Mouse (Mus musculus) bone marrow, adult 2 months (tissue): ENCODE measurements around the gene Pramel1. TPM values are rescaled to one million over a fixed set of nuclear protein-coding genes. Genes with fewer than 3 reads are reported as not detected.

Source experiments
- H3K27ac ChIP-seq: fragments of 200-500 bp; 2 replicates; pipeline ENCODE4 v1.5.1; 2012; ENCODE audit warnings: low read depth, mild to moderate bottlenecking, control low read depth, inconsistent platforms, low read length; ENCODE audit not compliant: control insufficient read depth, poor library complexity, insufficient read depth
- H3K4me1 ChIP-seq: fragments of 200-500 bp; 2 replicates; pipeline ENCODE4 v1.6.1; 2011; ENCODE audit warnings: low read length; ENCODE audit not compliant: control insufficient read depth, insufficient read depth
- H3K4me3 ChIP-seq: fragments of 200-500 bp; replicated peaks from 2 replicates; pipeline ENCODE3; 2011; ENCODE audit warnings: mild to moderate bottlenecking, low read depth, low read length, control low read depth; ENCODE audit not compliant: control insufficient read depth
- CTCF ChIP-seq: fragments of 200-500 bp; IDR thresholded peaks from 2 replicates; pipeline ENCODE4 v1.5.1; 2011; ENCODE audit warnings: low read length, control low read depth; ENCODE audit not compliant: control insufficient read depth, insufficient read depth
- POLR2A ChIP-seq: fragments of 200-500 bp; IDR thresholded peaks from 2 replicates; pipeline ENCODE4 v1.6.1; 2011; ENCODE audit warnings: low read depth, mild to moderate bottlenecking, control low read depth, low read length, borderline replicate concordance; ENCODE audit not compliant: control insufficient read depth
- WGBS: fragments of 180-500 bp; shearing (Covaris S2); methylation state at CpG from one replicate; pipeline ENCODE4 v1.1.7; 2018; 5-methylcytosine and 5-hydroxymethylcytosine counted together
- polyA plus RNA-seq: library from polyadenylated mRNA; stranded (reverse); fragments of >200 nt; gene quantifications from 2 replicates; pipeline ENCODE4 v1.2.4, GENCODE M21; 2011; ENCODE audit warnings: low replicate concordance; ENCODE audit not compliant: missing spikeins, insufficient read depth, insufficient read length

Pramel1 gene
- polyA plus RNA-seq, 1 experiment, result not detected

DNA sequence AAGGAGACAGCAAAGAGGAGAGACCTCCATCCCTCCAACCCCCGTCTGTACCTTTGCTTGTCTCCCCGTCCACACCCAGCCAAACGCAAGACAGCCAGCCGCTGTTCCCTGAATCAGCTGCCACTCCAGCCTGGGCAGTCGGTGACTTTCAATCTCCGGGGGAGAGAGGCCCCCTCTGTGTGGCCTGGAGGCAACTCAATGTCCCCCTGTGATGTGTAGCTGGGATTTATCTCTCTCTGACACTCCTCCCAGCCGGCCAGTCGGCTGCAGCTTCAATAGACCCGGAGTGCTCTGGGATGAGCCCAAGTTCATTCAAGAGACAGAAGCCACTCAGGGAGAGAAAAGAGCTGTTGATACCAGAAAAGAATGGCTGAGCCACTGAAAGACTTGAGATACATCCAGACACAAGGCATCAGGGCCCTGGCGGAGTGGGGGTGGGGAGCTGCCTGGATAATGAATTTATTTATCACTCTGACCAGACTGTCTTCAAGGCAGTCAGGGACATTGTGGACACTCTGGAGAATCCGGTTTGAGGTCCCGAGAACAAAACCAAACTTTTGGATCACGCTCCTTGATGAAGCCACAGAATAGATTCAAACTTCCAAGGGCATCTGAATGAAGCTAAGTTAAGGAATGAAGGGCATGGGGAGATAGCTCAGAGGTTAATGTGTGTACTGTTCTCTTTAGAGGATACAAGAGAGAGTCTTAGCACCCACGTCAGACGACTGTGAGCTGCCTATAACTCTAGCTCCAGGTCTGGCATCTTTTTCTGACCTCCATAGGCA, 14.1 kb upstream of the Pramel1 start:
- no peaks in the 10 kb centered on the region for H3K4me1 ChIP-seq
- 39% methylated on average over 15 of the region's 15 CpGs for WGBS
- no peak overlapping the region for H3K27ac ChIP-seq
- TF ChIP-seq CTCF (no peak), POLR2A (no peak)
- H3K4me3 ChIP-seq, result no peak overlapping the region

DNA sequence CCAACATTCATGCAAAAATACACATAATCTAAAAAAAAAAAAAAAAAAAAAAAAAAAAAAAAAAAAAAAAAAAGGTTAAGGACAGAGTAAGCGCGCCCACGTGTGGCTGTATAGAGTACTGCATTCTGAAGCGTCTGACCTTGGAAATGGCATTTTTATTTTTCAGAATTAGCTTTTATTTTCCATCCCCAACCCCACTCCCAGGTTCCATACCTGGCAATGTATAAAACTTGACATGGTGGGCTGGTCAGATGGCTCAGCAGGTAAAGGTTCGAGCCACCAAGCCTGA, 13.6 kb upstream of the Pramel1 start:
- no peaks in the 10 kb centered on the region for H3K4me1 ChIP-seq
- WGBS, result under 1% methylated on average over 5 of the region's 5 CpGs
- no peak overlapping the region for H3K27ac ChIP-seq
- no peak overlapping the region for H3K4me3 ChIP-seq
- TF ChIP-seq POLR2A (no peak), CTCF (peak; percentile 17; the same call in 1 of the 2 replicates)

DNA sequence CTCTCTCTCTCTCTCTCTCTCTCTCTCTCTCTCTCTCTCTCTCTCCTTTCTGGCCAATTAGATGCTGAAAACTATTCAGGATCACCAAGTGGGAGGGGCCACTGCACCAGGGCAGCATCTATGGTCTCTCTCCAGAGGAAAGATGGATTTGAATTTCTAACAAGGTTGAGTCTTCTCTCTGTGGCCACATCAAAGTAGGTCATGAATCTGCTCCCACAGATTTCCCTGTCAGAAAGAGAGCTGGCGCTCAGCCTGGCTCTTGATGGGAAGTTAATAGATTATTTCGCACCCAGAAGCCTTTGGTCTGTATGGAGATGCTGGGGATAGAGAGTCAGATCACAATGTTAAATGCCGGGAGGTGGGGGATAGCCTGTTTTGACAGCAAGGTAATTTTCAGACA, 12.1 kb upstream of the Pramel1 start:
- no peaks in the 10 kb centered on the region for H3K4me1 ChIP-seq
- TF ChIP-seq POLR2A (no peak), CTCF (no peak)
- no peak overlapping the region for H3K4me3 ChIP-seq
- H3K27ac ChIP-seq, result no peak overlapping the region
- 71% methylated on average over 3 of the region's 3 CpGs for WGBS

DNA sequence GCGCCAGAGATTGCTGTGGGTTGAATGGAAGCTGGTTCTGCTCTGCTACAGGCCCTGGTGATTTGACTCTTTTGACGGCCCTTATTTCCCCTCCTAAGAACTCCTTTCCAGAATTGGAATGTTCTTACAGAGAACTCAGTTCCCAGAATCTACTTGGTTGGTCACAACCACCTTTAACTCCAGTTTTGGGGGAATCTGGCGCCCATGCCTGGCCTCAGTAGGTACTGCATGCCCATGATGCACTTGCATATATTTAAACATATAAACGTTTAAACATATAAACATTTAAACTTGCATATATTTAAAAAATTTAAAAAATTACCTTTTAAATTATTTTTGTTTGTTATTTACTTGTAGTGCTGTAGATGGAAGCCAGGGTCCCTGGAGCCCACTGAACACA, 10.6 kb upstream of the Pramel1 start:
- TF ChIP-seq CTCF (no peak), POLR2A (no peak)
- Histone ChIP-seq H3K27ac (no peak overlapping the region), H3K4me3 (no peak overlapping the region), H3K4me1 (no peaks in the 10 kb centered on the region)
- WGBS, result 39% methylated on average over 4 of the region's 4 CpGs

DNA sequence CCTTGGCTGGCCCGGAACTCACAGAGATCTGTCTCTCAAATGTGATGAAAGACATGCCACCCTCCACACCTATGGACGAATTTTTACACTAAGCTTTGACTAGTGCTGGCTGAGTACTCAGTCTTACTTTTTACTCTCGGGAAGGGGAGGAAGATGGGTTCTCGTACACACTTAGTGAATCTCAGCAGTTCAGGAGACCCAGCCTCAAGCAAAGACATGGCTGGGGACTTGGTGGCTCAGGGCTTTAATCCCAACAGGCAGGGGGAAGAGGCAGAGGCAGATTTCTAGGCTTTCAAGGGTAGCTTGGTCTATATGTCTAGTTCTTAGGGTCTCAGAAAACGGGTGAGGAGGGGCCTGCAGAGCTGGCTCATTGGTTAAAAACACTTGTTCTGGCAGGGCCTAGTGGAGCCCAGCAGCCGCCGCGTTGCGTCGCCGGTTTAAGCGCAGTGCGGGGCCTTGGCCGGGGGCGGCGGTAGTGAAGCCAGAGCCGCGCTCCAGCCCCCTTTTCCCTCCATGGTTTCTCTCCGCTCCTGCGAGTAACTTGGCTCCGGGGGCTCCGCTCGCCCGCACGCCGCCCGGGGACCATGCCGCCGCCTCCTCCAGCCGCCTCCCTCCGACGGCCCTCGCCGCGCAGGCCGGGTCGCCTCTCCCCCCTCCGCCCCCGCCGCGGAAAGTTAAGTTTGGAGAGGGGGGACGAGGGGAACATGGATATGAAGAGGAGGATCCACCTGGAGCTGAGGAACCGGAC, 5.1 kb upstream of the Pramel1 start:
- WGBS, result 6% methylated on average over 42 of the region's 43 CpGs
- H3K4me3 ChIP-seq, result no peak overlapping the region
- no peak for TF ChIP-seq CTCF
- TF ChIP-seq POLR2A, result no peak
- no peaks in the 10 kb centered on the region for H3K4me1 ChIP-seq
- H3K27ac ChIP-seq, result no peak overlapping the region

DNA sequence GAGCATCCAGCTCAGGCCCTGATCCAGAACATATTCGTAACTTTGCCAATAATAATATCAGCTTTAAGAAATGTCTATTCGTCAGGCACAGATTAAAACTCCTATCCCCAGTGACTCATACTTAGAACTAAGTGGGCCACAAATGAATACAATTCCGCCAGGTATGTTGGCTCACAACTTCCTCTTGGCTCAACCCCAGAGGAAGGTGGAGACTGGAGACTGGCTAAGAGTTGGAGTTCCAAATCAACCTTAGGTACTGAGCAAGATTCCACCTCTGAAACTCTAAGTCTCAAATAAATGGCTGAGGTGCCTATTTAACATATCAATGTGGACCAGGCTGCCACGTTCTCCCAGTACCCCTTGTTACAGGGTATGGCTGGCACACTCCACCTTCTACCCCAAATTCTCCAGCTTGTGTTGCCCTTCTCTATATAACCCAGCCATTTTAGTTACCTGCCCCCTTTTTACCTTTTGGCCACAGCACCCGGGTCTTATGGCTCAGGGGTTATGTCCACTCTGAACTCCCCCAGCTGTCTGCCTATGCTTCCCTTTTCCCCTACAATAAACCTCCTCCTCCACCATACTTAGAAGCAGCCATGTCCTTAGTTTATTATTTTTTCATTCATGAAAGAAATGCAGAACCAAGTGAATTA, 17.5 kb downstream of the Pramel1 start:
- H3K27ac ChIP-seq, result no peak overlapping the region
- 68% methylated on average over 5 of the region's 5 CpGs for WGBS
- no peak overlapping the region for H3K4me3 ChIP-seq
- no peaks in the 10 kb centered on the region; the same call in 1 of the 2 replicates for H3K4me1 ChIP-seq
- TF ChIP-seq POLR2A (no peak), CTCF (no peak)

DNA sequence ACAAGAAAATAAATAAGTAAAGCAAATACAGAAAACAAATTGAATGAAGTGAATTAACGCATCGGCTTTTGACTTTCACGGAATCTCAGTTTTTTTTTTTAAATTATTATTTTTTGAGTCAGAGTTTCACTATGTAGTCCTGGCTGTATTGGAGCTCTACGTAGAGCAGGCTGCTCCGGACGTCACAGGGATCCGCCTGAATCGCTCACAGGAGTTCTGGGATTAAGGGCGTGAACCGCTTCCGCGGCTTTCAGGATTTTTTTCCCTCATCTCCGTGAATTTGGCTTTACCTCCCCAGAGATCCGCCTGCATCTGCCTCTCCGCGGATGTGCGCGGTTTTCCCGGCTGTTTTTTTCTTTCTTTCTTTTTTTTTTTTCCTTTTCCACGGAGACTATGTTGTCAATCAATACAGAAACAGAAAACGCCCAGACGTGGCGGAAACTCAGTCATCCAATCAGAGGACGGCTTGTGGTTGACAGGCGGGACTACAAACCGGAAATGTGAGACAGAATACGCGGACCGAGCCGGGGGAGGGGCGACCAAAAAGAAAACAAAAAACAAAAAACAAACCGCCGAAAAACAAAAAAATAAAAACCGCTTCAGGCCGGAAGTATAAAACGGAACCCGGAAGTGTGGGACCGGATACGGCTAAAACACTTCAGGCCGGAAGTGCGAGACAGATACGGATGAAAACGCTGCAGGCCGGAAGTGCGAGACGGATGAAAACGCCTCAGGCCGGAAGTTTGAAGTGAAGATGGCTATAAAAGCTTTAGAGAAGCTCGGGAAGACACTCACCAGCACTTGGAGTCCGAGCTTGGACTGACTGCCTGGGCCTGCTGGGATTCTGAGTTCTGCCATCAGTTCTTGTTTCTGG, 18.2 kb downstream of the Pramel1 start, which contains the start of gene Pramef8:
Gene Pramef8, plus strand, starts transcription at position 208 of the 874 bp plus-strand sequence.
- Histone ChIP-seq H3K4me1 (no peaks in the 10 kb centered on the region; the same call in 1 of the 2 replicates), H3K27ac (peak within 1 kb of the TSS; percentile 80), H3K4me3 (peak within 1 kb of the TSS; percentile 80)
- no peak for TF ChIP-seq CTCF
- TF ChIP-seq POLR2A, result no peak
- WGBS, result under 1% methylated on average over 50 of the region's 50 CpGs
